Mouse (Mus musculus) spleen, embryonic (tissue): Measurements from ENCODE around the gene Plekha1.

Experiments used
- CTCF ChIA-PET: fragments of 350-600 bp; sonication (Branson Sonifier 250); formaldehyde crosslinking; loops from one replicate; lab custom pipeline; 2022; lab: Charles Lee

Plekha1 gene

GRCm38 (mm10) chr7:130865613-130866591 lies at the start of gene Plekha1:
TSS of gene Plekha1 (plus strand) at chr7:130865756.
- CTCF ChIA-PET: no interaction called here

GRCm38 (mm10) chr7:130816243-130816642 lies 49.3 kb upstream of the Plekha1 start:
- CTCF ChIA-PET: no interaction called here

GRCm38 (mm10) chr7:130818813-130819212 lies 46.7 kb upstream of the Plekha1 start:
- CTCF ChIA-PET: no interaction called here

- CTCF ChIA-PET: interaction anchor here (0.6 kb wide), 1 partner anchor 92 kb away, joined by 3 read pairs; no protein-coding TSS in a partner anchor
Observed at GRCm38 (mm10) chr7:130819624-130820023, 45.9 kb upstream of the Plekha1 start.

GRCm38 (mm10) chr7:130823992-130824391 lies 41.6 kb upstream of the Plekha1 start:
- CTCF ChIA-PET: no interaction called here

- CTCF ChIA-PET: no interaction called here
Observed at GRCm38 (mm10) chr7:130826343-130826742, 39.2 kb upstream of the Plekha1 start.

- CTCF ChIA-PET: no interaction called here
Observed at GRCm38 (mm10) chr7:130827431-130827830, 38.1 kb upstream of the Plekha1 start.

GRCm38 (mm10) chr7:130827844-130828403 lies 37.6 kb upstream of the Plekha1 start:
- CTCF ChIA-PET: no interaction called here

GRCm38 (mm10) chr7:130828475-130828874 lies 37.1 kb upstream of the Plekha1 start:
- CTCF ChIA-PET: no interaction called here

GRCm38 (mm10) chr7:130831586-130831985 lies 34.0 kb upstream of the Plekha1 start:
- CTCF ChIA-PET: no interaction called here

- CTCF ChIA-PET: interaction anchor here (0.5 to 0.7 kb wide), 4 partner anchors 13 to 663 kb away, joined by 4 to 8 read pairs (median 6); no protein-coding TSS in a partner anchor
Observed at GRCm38 (mm10) chr7:130834299-130834698, 31.3 kb upstream of the Plekha1 start.

- CTCF ChIA-PET: interaction anchor here (0.5 to 0.6 kb wide), 2 partner anchors 14 to 35 kb away, joined by 6 read pairs; no protein-coding TSS in a partner anchor
Observed at GRCm38 (mm10) chr7:130834958-130835861, 30.3 kb upstream of the Plekha1 start.

GRCm38 (mm10) chr7:130836066-130836465 lies 29.5 kb upstream of the Plekha1 start:
- CTCF ChIA-PET: interaction anchor here (0.6 kb wide), 1 partner anchor 35 kb away, joined by 6 read pairs; no protein-coding TSS in a partner anchor

- CTCF ChIA-PET: no interaction called here
Observed at GRCm38 (mm10) chr7:130837941-130838657, 27.5 kb upstream of the Plekha1 start.

GRCm38 (mm10) chr7:130838658-130839025 lies 26.9 kb upstream of the Plekha1 start:
- CTCF ChIA-PET: no interaction called here

GRCm38 (mm10) chr7:130839380-130840100 lies 26.0 kb upstream of the Plekha1 start:
- CTCF ChIA-PET: no interaction called here

GRCm38 (mm10) chr7:130847164-130847718 lies 18.3 kb upstream of the Plekha1 start:
- CTCF ChIA-PET: no interaction called here

- CTCF ChIA-PET: no interaction called here
Observed at GRCm38 (mm10) chr7:130854684-130855292, 10.8 kb upstream of the Plekha1 start.

- CTCF ChIA-PET: no interaction called here
Observed at GRCm38 (mm10) chr7:130855681-130856080, 9.9 kb upstream of the Plekha1 start.
